Mouse (Mus musculus) forebrain, embryonic 10.5 days (tissue): Measurements from ENCODE around the gene Spty2d1. TPM values are rescaled to one million over a fixed set of nuclear protein-coding genes. Genes with fewer than 3 reads are reported as not detected.
"Not testable (repeated sequence)": the region's sequence is repeated elsewhere in the genome, so short reads cannot be mapped to it uniquely, and the experiment has no call there.

Source experiments
- DNase-seq: peaks from one replicate; pipeline ENCODE4 v3.0.0-alpha.2; 2017; ENCODE audit warnings: low spot score; ENCODE audit errors: extremely low spot score
- H3K27ac ChIP-seq: fragments of 300-500 bp; sonication (generic); 2 replicates; pipeline ENCODE4 v1.5.1; 2016; ENCODE audit warnings: mild to moderate bottlenecking
- H3K27me3 ChIP-seq: fragments of 300-500 bp; sonication (generic); 2 replicates; pipeline ENCODE4 v1.6.1; 2016; ENCODE audit warnings: mild to moderate bottlenecking; ENCODE audit not compliant: poor library complexity, severe bottlenecking
- H3K36me3 ChIP-seq: fragments of 300-500 bp; sonication (generic); replicated peaks from 2 replicates; pipeline ENCODE4 v1.6.1; 2016; ENCODE audit warnings: mild to moderate bottlenecking, moderate library complexity
- H3K4me1 ChIP-seq: fragments of 300-500 bp; sonication (generic); 2 replicates; pipeline ENCODE4 v1.6.1; 2016
- H3K4me3 ChIP-seq: fragments of 300-500 bp; sonication (generic); 2 replicates; pipeline ENCODE4 v1.5.1; 2016; ENCODE audit warnings: mild to moderate bottlenecking, moderate library complexity
- H3K9me3 ChIP-seq: fragments of 300-500 bp; sonication (generic); 2 replicates; pipeline ENCODE4 v1.6.1; 2016; ENCODE audit warnings: mild to moderate bottlenecking, moderate library complexity
- WGBS: fragments of 180-500 bp; shearing (Covaris S2); methylation state at CpG from one replicate; pipeline ENCODE4 v1.1.7; 2016; 5-methylcytosine and 5-hydroxymethylcytosine counted together
- polyA plus RNA-seq: library from polyadenylated mRNA; unstranded; fragments of >200 nt; fragmentation: Nextera tagmentation; extraction: Ambion mirVana; gene quantifications from 2 replicates; pipeline ENCODE4 v1.2.1, GENCODE M21; 2016

Gene Spty2d1
- polyA plus RNA-seq, 1 experiment from 2014 or later, result 10.9 TPM

GRCm38 (mm10) chr7:46998942-46999341, 9.3 kb downstream of the Spty2d1 start:
- WGBS, result 89% methylated on average over 2 of the region's 2 CpGs
- Histone ChIP-seq H3K27me3 (no peaks in the 10 kb centered on the region), H3K36me3 (peaks cover 58% of the 10 kb centered on the region), H3K27ac (no peak overlapping the region), H3K9me3 (no peaks in the 10 kb centered on the region), H3K4me3 (no peak overlapping the region), H3K4me1 (peaks cover 26% of the 10 kb centered on the region)
- no peak for DNase-seq

- Histone ChIP-seq H3K4me1 (peaks cover 16% of the 10 kb centered on the region), H3K27ac (no peak overlapping the region), H3K27me3 (no peaks in the 10 kb centered on the region), H3K36me3 (peaks cover 69% of the 10 kb centered on the region), H3K9me3 (no peaks in the 10 kb centered on the region), H3K4me3 (no peak overlapping the region)
- 88% methylated on average over 21 of the region's 21 CpGs for WGBS
- DNase-seq, result no peak
Observed at GRCm38 (mm10) chr7:46997644-46998395, 10.4 kb downstream of the Spty2d1 start.

GRCm38 (mm10) chr7:46997008-46997407, 11.2 kb downstream of the Spty2d1 start:
- peaks cover 8% of the 10 kb centered on the region for H3K4me1 ChIP-seq
- peaks cover 77% of the 10 kb centered on the region for H3K36me3 ChIP-seq
- H3K27ac ChIP-seq, result no peak overlapping the region
- no peaks in the 10 kb centered on the region for H3K9me3 ChIP-seq
- no peaks in the 10 kb centered on the region for H3K27me3 ChIP-seq
- DNase-seq, result no peak
- no peak overlapping the region for H3K4me3 ChIP-seq
- WGBS, result 97% methylated on average over 4 of the region's 4 CpGs

- H3K4me3 ChIP-seq, result no peak overlapping the region
- no peaks in the 10 kb centered on the region for H3K27me3 ChIP-seq
- WGBS, result 88% methylated on average over 3 of the region's 3 CpGs
- peaks cover 87% of the 10 kb centered on the region for H3K36me3 ChIP-seq
- peaks cover 3% of the 10 kb centered on the region; the same call in 1 of the 2 replicates for H3K4me1 ChIP-seq
- DNase-seq, result no peak
- H3K9me3 ChIP-seq, result no peaks in the 10 kb centered on the region
- H3K27ac ChIP-seq, result no peak overlapping the region
Observed at GRCm38 (mm10) chr7:46995558-46995957, 12.7 kb downstream of the Spty2d1 start.

- Histone ChIP-seq H3K36me3 (peaks cover 74% of the 10 kb centered on the region), H3K27ac (no peak overlapping the region), H3K4me3 (no peak overlapping the region), H3K27me3 (no peaks in the 10 kb centered on the region), H3K4me1 (no peaks in the 10 kb centered on the region), H3K9me3 (no peaks in the 10 kb centered on the region)
- 91% methylated on average over 8 of the region's 8 CpGs for WGBS
- DNase-seq, result no peak
Observed at GRCm38 (mm10) chr7:46993079-46993478, 15.1 kb downstream of the Spty2d1 start.

- DNase-seq, H3K4me3 ChIP-seq, H3K27ac ChIP-seq, H3K27me3 ChIP-seq, H3K9me3 ChIP-seq: not testable (repeated sequence)
- Histone ChIP-seq H3K36me3 (peaks cover 37% of the 10 kb centered on the region), H3K4me1 (peaks cover 11% of the 10 kb centered on the region)
- WGBS, result 90% methylated on average over 4 of the region's 4 CpGs
Observed at GRCm38 (mm10) chr7:46989387-46989786, 18.8 kb downstream of the Spty2d1 start.

- 74% methylated on average over 2 of the region's 2 CpGs for whole genome bisulfite sequencing
- Histone ChIP-seq H3K27me3 (no peaks in the 10 kb centered on the region), H3K36me3 (peaks cover 14% of the 10 kb centered on the region), H3K4me1 (peaks cover 11% of the 10 kb centered on the region), H3K27ac (no peak overlapping the region), H3K4me3 (no peak overlapping the region), H3K9me3 (no peaks in the 10 kb centered on the region)
- no peak for DNase-seq
Observed at GRCm38 (mm10) chr7:46987073-46987472, 21.1 kb downstream of the Spty2d1 start.

- WGBS, result 81% methylated on average over 5 of the region's 5 CpGs
- Histone ChIP-seq H3K27me3 (no peaks in the 10 kb centered on the region), H3K4me3 (no peak overlapping the region), H3K36me3 (peaks cover 10% of the 10 kb centered on the region), H3K9me3 (no peaks in the 10 kb centered on the region), H3K27ac (no peak overlapping the region), H3K4me1 (peaks cover 11% of the 10 kb centered on the region)
- no peak for DNase-seq
Observed at GRCm38 (mm10) chr7:46986646-46987045, 21.6 kb downstream of the Spty2d1 start.

- WGBS, result 64% methylated on average over 8 of the region's 8 CpGs
- Histone ChIP-seq H3K9me3 (no peaks in the 10 kb centered on the region), H3K27me3 (no peaks in the 10 kb centered on the region), H3K4me3 (no peak overlapping the region), H3K36me3 (peaks cover 7% of the 10 kb centered on the region), H3K4me1 (peaks cover 11% of the 10 kb centered on the region), H3K27ac (no peak overlapping the region)
- DNase-seq, result no peak
Observed at GRCm38 (mm10) chr7:46985718-46986505, 22.3 kb downstream of the Spty2d1 start.

- H3K27me3 ChIP-seq, result no peaks in the 10 kb centered on the region
- H3K36me3 ChIP-seq, result no peaks in the 10 kb centered on the region
- DNase-seq, result no peak
- H3K4me1 ChIP-seq, result peaks cover 11% of the 10 kb centered on the region
- H3K9me3 ChIP-seq, result no peaks in the 10 kb centered on the region
- 94% methylated on average over 3 of the region's 3 CpGs for WGBS
- H3K4me3 ChIP-seq, result no peak within 1 kb of the TSS
- H3K27ac ChIP-seq, result no peak within 1 kb of the TSS
Observed at GRCm38 (mm10) chr7:46983280-46983679, 24.9 kb downstream of the Spty2d1 start, which contains the start of gene Gm9999. Gene Gm9999 (plus strand): TSS chr7:46983580.

- DNase-seq, result no peak
- 91% methylated on average over 11 of the region's 11 CpGs for WGBS
- no peaks in the 10 kb centered on the region for H3K4me1 ChIP-seq
Observed at GRCm38 (mm10) chr7:46975456-46975855, 32.8 kb downstream of the Spty2d1 start.

GRCm38 (mm10) chr7:46974648-46975047, 33.6 kb downstream of the Spty2d1 start:
- WGBS, result 92% methylated on average over 4 of the region's 4 CpGs
- no peaks in the 10 kb centered on the region for H3K36me3 ChIP-seq

More at GRCm38 (mm10) chr7:46975456-46975855, 32.8 kb downstream of the Spty2d1 start:
- Histone ChIP-seq H3K27ac (no peak overlapping the region), H3K9me3 (peaks cover 11% of the 10 kb centered on the region; the same call in 1 of the 2 replicates), H3K27me3 (no peaks in the 10 kb centered on the region), H3K4me3 (no peak overlapping the region), H3K36me3 (no peaks in the 10 kb centered on the region)

GRCm38 (mm10) chr7:46969898-46970297, 38.3 kb downstream of the Spty2d1 start:
- Histone ChIP-seq H3K27ac (no peak overlapping the region), H3K9me3 (peaks cover 11% of the 10 kb centered on the region; the same call in 1 of the 2 replicates), H3K36me3 (no peaks in the 10 kb centered on the region), H3K27me3 (no peaks in the 10 kb centered on the region), H3K4me1 (no peaks in the 10 kb centered on the region), H3K4me3 (no peak overlapping the region)
- 91% methylated on average over 4 of the region's 4 CpGs for WGBS
- no peak for DNase-seq

More at GRCm38 (mm10) chr7:46974648-46975047, 33.6 kb downstream of the Spty2d1 start:
- no peaks in the 10 kb centered on the region for H3K4me1 ChIP-seq
- H3K27ac ChIP-seq, result no peak overlapping the region
- H3K27me3 ChIP-seq, result no peaks in the 10 kb centered on the region
- H3K9me3 ChIP-seq, result peaks cover 11% of the 10 kb centered on the region; the same call in 1 of the 2 replicates
- no peak for DNase-seq
- no peak overlapping the region for H3K4me3 ChIP-seq
